Mouse (Mus musculus) telencephalon, adult 2 months (tissue): Measurements from ENCODE around the gene Cfl1.

Source experiments
- DNase-seq: peaks from one replicate; pipeline ENCODE4 v3.0.0-alpha.2; 2011; ENCODE audit warnings: low read depth, low spot score

Cfl1 gene

DNA sequence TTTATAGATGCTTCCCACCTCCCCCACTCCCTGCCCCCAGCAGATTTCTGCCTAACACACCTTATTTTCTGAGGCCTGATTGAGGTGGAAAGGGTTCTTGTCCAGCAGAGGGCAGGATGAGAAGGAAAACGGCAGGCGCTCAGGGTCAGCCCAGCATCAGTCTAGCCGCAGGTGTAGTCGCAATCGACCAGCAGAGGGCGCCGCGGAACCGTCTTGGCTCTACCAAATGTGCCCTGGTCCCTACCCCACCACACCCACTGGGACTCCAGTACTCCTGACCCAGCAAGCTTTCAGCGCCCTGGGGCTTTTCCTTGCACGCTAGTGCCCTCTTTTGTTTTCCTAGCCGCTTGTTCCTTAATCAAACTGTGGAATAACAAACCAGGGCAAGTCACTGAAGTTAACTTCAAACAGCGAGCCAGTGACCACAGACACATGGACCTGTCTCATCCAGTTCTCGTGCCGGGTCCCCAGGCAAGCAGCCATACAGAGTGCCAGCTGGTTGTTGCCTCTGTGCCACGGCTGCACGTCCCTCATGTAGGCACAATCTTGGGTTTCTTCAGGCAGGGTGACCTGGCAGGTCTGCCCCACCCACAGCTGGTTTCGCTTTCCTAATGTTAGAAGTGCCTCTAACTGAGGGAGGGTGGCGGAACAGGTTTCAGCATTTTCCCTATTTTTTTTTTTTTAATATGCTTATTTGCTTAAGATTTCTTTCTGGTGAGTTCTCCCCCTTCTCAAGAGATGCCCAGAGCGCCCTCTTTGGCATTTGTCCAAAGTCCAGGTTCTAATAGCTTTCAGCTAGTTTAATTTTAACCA, 39.3 kb downstream of the Cfl1 start:
- DNase-seq = peak; percentile 45

DNA sequence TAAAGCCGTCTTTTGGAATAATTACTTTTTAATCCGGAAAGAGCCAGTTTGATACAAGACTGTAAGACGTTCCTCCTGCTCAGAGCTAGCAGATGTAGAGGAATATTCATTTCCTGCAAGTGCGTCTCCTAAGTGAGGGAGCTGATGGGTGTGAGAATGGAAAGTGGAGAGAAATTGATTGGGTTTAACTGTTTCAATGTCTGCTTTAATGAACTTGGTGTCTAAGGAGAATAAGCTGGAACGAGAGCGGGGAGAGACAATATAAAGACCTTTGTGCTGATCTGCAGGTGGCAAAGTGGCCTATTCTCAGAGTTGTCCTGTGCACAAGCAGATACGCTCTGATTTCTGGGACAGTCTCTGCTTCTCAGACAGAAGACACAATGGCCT, 39.9 kb downstream of the Cfl1 start:
- no peak for DNase-seq

DNA sequence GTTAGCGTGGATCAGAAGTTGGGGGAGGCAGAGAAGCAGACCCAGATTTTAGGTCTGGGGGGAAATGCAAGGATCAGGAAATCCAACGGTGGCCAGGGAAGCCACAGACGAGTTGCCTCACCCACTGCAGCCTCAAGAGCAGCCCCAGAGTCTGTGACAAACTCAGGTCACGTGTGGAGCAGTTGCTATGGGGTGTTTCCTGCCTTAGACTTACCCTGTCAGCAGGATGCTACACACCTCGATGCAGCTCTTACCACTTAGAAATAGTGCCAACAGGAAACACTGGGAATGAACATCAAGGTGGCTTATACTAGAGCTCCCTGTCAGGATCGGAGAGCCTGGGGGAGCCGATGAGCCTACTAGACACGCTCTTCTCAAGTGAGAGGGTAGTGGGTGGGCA, 42.3 kb downstream of the Cfl1 start:
- DNase-seq = no peak

DNA sequence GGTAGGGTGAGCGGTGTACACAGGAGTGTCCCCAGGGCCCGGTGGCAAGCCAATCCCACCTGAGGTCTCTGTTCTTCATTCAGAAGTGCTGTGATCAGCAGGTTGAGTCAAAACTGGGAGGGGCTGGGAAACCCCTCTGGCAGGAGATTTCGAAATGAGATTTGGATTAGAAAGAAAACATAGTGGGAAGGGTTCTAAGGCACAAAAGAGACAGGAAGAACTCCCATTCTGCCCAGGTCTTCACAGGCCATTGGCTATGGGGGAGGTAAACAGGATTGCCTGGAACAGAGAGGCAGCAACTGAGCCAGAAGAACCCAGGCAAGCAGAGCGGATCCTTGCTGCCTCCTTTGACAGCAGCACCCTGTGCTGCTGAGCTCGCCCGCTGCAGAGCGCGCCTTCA, 48.5 kb downstream of the Cfl1 start:
- no peak for DNase-seq

DNA sequence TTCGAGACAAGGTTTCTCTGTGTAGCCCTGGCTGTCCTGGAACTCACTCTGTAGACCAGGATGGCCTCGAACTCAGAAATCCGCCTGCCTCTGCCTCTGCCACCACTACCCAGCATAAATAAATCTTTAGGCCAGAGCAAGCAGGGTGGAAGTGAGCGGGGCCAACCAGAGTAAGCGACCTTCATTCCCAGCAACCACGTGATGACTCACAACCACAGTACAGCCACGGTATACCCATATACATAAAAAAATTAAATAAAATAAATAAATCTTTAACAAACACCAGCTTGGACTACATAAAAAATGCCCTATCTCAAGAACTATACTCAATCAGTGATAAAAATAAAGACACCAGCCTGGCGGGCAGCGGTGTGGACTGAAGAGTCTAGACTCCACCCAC, 53.1 kb downstream of the Cfl1 start:
- no peak for DNase-seq

DNA sequence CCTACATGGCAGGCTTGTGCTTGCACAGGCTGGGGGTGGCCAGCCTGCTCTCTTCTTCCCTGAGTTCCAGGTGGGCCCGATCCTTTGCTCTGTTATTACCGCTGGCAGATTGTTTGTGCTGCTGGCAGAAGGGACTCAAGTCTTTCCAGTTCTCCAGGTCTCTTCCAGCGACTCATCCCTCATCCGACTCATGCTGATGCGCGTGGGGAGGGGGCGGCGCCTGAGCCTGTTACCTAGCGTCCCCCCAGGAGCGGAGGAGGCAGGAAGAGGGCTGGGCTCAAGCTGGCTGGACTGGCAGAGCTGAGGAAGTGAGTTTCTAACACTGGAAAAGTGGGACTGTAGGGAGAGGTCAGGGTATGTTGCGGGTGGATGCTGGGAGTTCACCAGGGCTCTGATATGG, 53.8 kb downstream of the Cfl1 start:
- DNase-seq = no peak
